In genomic region chr5:9028266-9028841, GRCm38 (mm10) we compare ENCODE assay signal across 26 mouse cellular contexts. TPM values are rescaled to one million over a fixed set of nuclear protein-coding genes. Genes with fewer than 3 reads are reported as not detected.
DNase-seq lines count a peak whose midpoint lies in the region; ATAC-seq and TF ChIP-seq lines count a peak whose summit lies in the region.
"Had no signal": no experiment of that assay in that cellular context is flagged by ENCODE, and none has a peak within 500 bp of the region (broad histone marks: within the 10 kb centered on the region; RNA-seq: fewer than 3 reads in every experiment).

No protein-coding gene starts in this region.

- H3K4me2 ChIP-seq in intestine, postnatal 0 days (replicated peaks; ENCODE audit: low read depth) = no peak overlapping the region
- H3K4me2 ChIP-seq: forebrain, embryonic 13.5 days; heart, embryonic 15.5 days; hindbrain, embryonic 15.5 days; limb, embryonic 12.5 days; liver, embryonic 15.5 days; midbrain, embryonic 13.5 days had no signal

- H3K27me3 ChIP-seq in kidney, adult 2 months (replicated peaks; ENCODE audit: control insufficient read depth, insufficient read depth, low read length) = no peaks in the 10 kb centered on the region
- no peaks in the 10 kb centered on the region for H3K27me3 ChIP-seq in intestine, postnatal 0 days (replicated peaks; ENCODE audit: control insufficient read depth, insufficient read depth, low read length)
- H3K27me3 ChIP-seq in forebrain, embryonic 10.5 days (ENCODE audit: poor library complexity, severe bottlenecking) = no peaks in the 10 kb centered on the region
- H3K27me3 ChIP-seq: CH12.LX; forebrain, embryonic 13.5 days; heart, embryonic 15.5 days; hindbrain, embryonic 15.5 days; limb, embryonic 12.5 days; liver, embryonic 15.5 days; megakaryocyte, embryonic 14.5 days; midbrain, embryonic 13.5 days; Patski had no signal

- ATAC-seq in intestine, postnatal 0 days = peak; percentile 100
- ATAC-seq in erythroid progenitor cell, adult 5-6 weeks (replicated peaks; ENCODE audit: low FRiP score, poor library complexity, severe bottlenecking) = no peak
- ATAC-seq: forebrain, embryonic 13.5 days; midbrain, embryonic 13.5 days; Patski had no signal

- peaks cover 2% of the 10 kb centered on the region; the same call in 1 of the 2 replicates for H3K4me1 ChIP-seq in kidney, adult 2 months (ENCODE audit: control insufficient read depth, insufficient read depth, low read length)
- H3K4me1 ChIP-seq in intestine, postnatal 0 days (replicated peaks; ENCODE audit: control insufficient read depth, insufficient read depth, low read length) = no peaks in the 10 kb centered on the region
- H3K4me1 ChIP-seq in forebrain, embryonic 10.5 days = no peaks in the 10 kb centered on the region
- H3K4me1 ChIP-seq: forebrain, embryonic 13.5 days; heart, embryonic 15.5 days; hindbrain, embryonic 15.5 days; limb, embryonic 12.5 days; liver, embryonic 15.5 days; megakaryocyte, embryonic 14.5 days; midbrain, embryonic 13.5 days had no signal

- H3K36me3 ChIP-seq in kidney, adult 2 months (ENCODE audit: control insufficient read depth, insufficient read depth, low read length) = no peaks in the 10 kb centered on the region
- no peaks in the 10 kb centered on the region for H3K36me3 ChIP-seq in intestine, postnatal 0 days (ENCODE audit: control insufficient read depth, insufficient read depth)
- no peaks in the 10 kb centered on the region for H3K36me3 ChIP-seq in forebrain, embryonic 10.5 days (replicated peaks)
- H3K36me3 ChIP-seq: G1E; heart, embryonic 15.5 days; hindbrain, embryonic 15.5 days; limb, embryonic 12.5 days; liver, embryonic 15.5 days; midbrain, embryonic 13.5 days had no signal

- WGBS in kidney, adult 2 months = 48% methylated on average over 1 of the region's 1 CpGs
- WGBS in intestine, postnatal 0 days = 36% methylated on average over 1 of the region's 1 CpGs
- 81% methylated on average over 1 of the region's 1 CpGs for WGBS in forebrain, embryonic 10.5 days

- peak overlapping the region; percentile 78; the same call in 1 of the 2 replicates for H3K27ac ChIP-seq in kidney, adult 2 months (ENCODE audit: insufficient read depth, low read depth, low read length)
- peak overlapping the region; percentile 74; the same call in 1 of the 2 replicates for H3K27ac ChIP-seq in intestine, postnatal 0 days (ENCODE audit: low read depth, low read length)
- no peak overlapping the region for H3K27ac ChIP-seq in forebrain, embryonic 10.5 days
- H3K27ac ChIP-seq: forebrain, embryonic 13.5 days; gastrocnemius, adult 2 months; heart, embryonic 15.5 days; hindbrain, embryonic 15.5 days; limb, embryonic 12.5 days; liver, embryonic 15.5 days; midbrain, embryonic 13.5 days had no signal

- no peak overlapping the region for H3K9ac ChIP-seq in intestine, postnatal 0 days (ENCODE audit: low read depth, low read length)
- H3K9ac ChIP-seq: forebrain, embryonic 13.5 days; heart, embryonic 15.5 days; hindbrain, embryonic 15.5 days; limb, embryonic 12.5 days; liver, embryonic 15.5 days; midbrain, embryonic 13.5 days had no signal

- TF ChIP-seq CTCF in kidney, adult 2 months (conservative IDR thresholded peaks at IDR 0.05; ENCODE audit: insufficient read depth, insufficient read length, low read depth, low read length) = no peak
- no peak for TF ChIP-seq CTCF in intestine, postnatal 0 days (IDR thresholded peaks at IDR 0.05; ENCODE audit: low read depth)

- TF ChIP-seq POLR2A in kidney, adult 2 months (IDR thresholded peaks at IDR 0.05; ENCODE audit: low read depth, low read length) = no peak

- H3K9me3 ChIP-seq in intestine, postnatal 0 days (ENCODE audit: control insufficient read depth) = no peaks in the 10 kb centered on the region
- H3K9me3 ChIP-seq in forebrain, embryonic 10.5 days = no peaks in the 10 kb centered on the region
- H3K9me3 ChIP-seq: forebrain, embryonic 13.5 days; G1E; heart, embryonic 15.5 days; hindbrain, embryonic 15.5 days; limb, embryonic 12.5 days; liver, embryonic 15.5 days; megakaryocyte, embryonic 14.5 days; midbrain, embryonic 13.5 days had no signal

- DNase-seq in kidney, adult 2 months = peak; percentile 72
- no peak for DNase-seq in kidney, postnatal 10 days
- DNase-seq in lung, postnatal 36 days = peak; percentile 6
- no peak for DNase-seq in lung, postnatal 25 days (ENCODE audit: low spot score)
- DNase-seq in forebrain, embryonic 10.5 days (ENCODE audit: extremely low spot score, low spot score) = no peak
- DNase-seq: adrenal gland, postnatal 10 days; B cell, adult 2 months; cerebellum, adult 9-11 months; gastrocnemius, adult 2 months; heart, postnatal 4 days; kidney, adult 18-20 months; layer of hippocampus, postnatal 36 days; lung, postnatal 14 days; thymus, postnatal 25 days had no signal

- no peak overlapping the region for H3K4me3 ChIP-seq in kidney, adult 2 months (ENCODE audit: insufficient read depth, low read depth, low read length)
- no peak overlapping the region for H3K4me3 ChIP-seq in intestine, postnatal 0 days (ENCODE audit: low read depth, low read length)
- H3K4me3 ChIP-seq in forebrain, embryonic 10.5 days = no peak overlapping the region
- H3K4me3 ChIP-seq: forebrain, embryonic 13.5 days; gastrocnemius, adult 2 months; heart, embryonic 15.5 days; hindbrain, embryonic 15.5 days; limb, embryonic 12.5 days; liver, embryonic 15.5 days; megakaryocyte, embryonic 14.5 days; midbrain, embryonic 13.5 days had no signal

RNA-seq across cellular contexts. Expression of gene Crot, which starts 31.2 kb away (rescaled TPM):
- polyA plus RNA-seq in kidney, adult 2 months (2012; rRNA removed) = 39.7 and 43.5 TPM in 2 replicates
- polyA plus RNA-seq in intestine, postnatal 0 days (2015; fragmentation: Nextera tagmentation; extraction: Ambion mirVana) = 133 and 135 TPM in 2 replicates
- 30.9 and 32.4 TPM in 2 replicates for polyA plus RNA-seq in forebrain, embryonic 10.5 days (2016; fragmentation: Nextera tagmentation; extraction: Ambion mirVana)
- total RNA-seq in erythroid progenitor cell, adult 5-6 weeks (2015; ENCODE audit: low replicate concordance) = 7.9 and 15.5 TPM in 2 replicates
- total RNA-seq in erythroid progenitor cell, adult 5-6 weeks (2017; ENCODE audit: low replicate concordance) = 6.4 and 6.7 TPM in 2 replicates

Comparison
In these comparisons a context has a peak if more than half of its experiments do, and no peak if none do; other contexts are left out.
1. DNase-seq: peak in kidney, adult 2 months (single experiment) and lung, postnatal 36 days (single experiment); none in kidney, postnatal 10 days (single experiment), lung, postnatal 25 days (single experiment) and forebrain, embryonic 10.5 days (single experiment).